Mouse (Mus musculus) erythroblast, adult 5-6 weeks (primary cell): Measurements from ENCODE around the gene Cbfb. TPM values are rescaled to one million over a fixed set of nuclear protein-coding genes. Genes with fewer than 3 reads are reported as not detected.
"Not testable (repeated sequence)": the region's sequence is repeated elsewhere in the genome, so short reads cannot be mapped to it uniquely, and the experiment has no call there.

ENCODE experiments used
- ATAC-seq: replicated peaks from 2 replicates; pipeline ENCODE4 v1.8.0; 2016; ENCODE audit warnings: moderate number of reproducible peaks, mild to moderate bottlenecking, moderate TSS enrichment, inconsistent platforms; ENCODE audit not compliant: poor library complexity, low FRiP score, severe bottlenecking
- total RNA-seq, 2 experiments: library from RNA; stranded (forward) in 1 of 2; stranded (reverse) in 1 of 2; fragments of 150-400 nt in 1 of 2; fragments of 200-764, 138-1000 nt in 1 of 2; gene quantifications; 2 replicates each; pipeline versions ENCODE4 v1.2.3 to v1.2.4; 2015 to 2017; ENCODE audit warnings: low replicate concordance in 2 of 2

Gene Cbfb
- total RNA-seq, 2 experiments from 2014 or later = 28.6 to 33.1 TPM

DNA sequence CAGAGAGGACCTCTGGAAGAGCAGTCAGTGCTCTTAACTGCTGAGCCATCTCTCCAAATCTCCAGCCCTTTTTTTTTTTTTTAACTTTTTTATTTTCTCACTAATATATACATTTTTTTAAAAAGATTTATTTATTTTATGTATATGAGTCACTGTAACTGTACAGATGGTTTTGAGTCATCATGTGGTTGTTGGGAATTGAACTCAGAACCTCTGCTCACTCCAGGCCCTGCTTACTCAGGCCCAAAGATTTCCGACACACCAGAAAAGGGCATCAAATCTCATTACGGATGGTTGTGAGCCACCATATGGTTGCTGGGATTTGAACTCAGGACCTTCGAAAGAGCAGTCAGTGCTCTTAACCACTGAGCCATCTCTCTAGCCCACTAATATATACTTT is 4.8 kb downstream of the Cbfb start:
- not testable (repeated sequence) for ATAC-seq

DNA sequence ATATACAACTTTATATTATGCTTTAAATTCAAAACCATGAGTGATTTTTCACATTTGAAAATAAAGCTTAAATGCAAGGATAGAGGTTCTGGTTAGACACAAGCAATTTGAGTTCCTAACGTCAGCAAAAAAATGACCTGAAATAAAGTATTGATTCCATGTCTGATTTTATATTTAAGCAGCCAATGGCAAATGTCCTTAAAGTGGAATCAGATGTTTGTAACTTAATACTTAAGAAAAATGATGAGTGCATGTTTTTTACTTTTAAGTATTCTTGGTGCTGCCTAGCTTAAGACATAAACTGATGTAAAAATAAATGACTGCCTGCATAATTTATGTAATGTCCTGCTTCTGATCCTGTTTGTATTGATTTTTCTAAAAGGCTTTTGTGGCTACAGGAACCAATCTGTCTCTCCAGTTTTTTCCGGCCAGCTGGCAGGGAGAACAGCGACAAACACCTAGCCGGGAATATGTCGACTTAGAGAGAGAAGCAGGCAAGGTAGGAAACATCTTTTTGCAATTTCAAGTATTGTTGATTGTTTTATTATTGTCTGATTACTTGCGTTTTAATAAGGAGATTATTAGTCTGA is 7.8 kb downstream of the Cbfb start:
- no peak for ATAC-seq

DNA sequence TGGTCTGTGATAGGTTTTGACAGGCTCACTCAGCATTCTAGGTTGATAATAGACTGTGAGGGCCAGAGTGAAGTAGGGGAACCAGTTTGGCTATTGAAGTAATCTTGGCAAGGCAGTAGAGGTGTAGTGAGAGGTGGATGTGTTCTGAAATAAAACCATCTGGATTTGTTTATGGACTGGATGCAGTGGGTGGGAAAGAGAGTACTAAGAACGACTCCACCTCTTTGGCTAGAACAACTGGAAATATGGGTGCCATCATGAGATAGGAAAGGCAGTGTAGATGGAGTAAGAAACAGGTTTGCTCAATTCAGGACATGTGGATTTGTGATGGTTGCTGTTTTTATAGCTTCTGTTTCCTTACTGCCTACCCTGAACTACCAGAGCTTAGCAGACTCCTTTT is 11.7 kb downstream of the Cbfb start:
- no peak for ATAC-seq

DNA sequence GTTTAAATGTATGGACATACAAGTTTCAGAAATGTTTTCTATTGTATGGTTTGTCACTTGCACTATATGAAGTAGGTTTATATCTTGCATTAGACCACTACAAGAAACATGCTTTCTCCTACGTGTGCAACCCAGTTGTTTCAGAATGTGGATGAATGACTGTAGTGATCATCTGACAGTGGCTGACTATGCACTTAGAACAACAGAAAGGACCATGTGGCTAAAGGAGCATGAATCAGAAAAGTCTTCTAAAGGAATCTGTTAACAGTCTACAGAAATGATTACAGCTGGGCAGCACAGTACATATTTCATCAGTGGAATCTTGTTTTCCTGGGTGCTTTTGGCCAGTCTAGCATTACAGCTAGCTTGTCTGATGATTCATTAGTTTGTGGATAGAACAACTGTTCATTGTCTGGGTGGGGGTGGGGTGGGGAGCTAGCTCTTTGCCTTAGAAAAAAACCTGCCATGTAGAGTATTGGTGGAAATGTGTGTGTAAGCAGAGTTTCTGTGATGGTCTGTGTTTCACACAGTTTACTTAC is 16.1 kb downstream of the Cbfb start:
- no peak for ATAC-seq

DNA sequence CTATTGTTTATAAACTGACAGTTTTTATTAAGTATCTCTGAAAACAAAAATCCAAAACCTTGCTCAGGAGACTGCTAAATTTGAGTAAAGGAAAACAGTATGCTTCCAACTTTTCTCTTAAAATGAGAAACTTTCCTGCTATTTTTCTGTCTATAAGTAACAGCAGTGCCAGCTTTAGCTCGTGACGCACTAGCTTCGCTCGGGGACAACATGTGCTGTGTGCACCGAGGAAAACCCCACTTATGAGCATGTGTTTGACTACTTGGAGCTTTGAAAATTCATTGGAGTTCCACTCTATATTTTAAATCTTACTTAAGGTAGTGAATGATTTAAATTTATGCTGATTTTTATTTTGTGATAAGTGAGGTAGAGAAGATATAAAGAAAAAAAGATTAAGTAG is 21.7 kb downstream of the Cbfb start:
- no peak for ATAC-seq

DNA sequence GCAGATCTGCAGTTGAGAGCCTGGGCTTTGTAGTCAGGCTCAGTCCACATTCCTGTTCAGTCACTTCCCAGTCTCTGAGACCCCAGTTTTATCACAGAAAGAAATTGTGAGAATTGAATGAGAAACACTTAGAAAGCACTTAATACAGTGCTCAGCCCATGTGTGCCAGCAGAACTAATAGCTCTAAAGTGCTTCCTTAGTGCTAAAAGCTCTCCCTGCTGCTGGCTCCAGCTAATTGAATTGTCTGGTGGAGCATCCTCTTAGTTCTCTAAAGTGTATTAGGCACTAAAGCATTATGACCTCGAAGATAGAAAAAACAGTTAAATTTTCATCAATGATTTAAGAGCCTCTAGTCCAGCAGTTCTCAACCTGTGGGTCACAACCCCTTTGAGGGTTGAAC is 35.3 kb downstream of the Cbfb start:
- ATAC-seq = no peak

DNA sequence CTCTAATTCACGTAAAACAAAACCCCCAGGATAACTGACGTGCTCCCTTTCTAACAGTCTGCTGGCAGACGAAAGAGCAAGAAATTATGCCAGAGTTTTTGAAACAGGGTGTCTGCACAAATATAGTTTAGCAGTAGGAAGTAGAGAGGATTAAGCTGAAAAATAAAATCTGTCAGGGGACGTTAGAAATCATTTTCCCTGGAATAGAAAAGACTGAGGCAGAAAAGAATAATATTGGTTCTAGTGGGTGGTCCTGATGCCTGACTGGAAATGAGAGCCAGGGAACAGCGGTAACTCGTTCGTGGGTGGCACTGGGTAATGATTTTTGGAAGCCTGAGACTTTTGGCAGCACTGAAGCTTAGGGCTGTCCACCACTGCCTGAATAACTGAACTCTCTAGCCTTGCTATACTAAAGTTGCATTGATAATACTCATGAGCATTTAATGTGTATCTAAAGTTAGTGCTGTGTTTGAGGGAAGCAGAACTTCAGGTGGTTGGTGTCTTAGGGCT is 36.3 kb downstream of the Cbfb start:
- ATAC-seq = no peak

DNA sequence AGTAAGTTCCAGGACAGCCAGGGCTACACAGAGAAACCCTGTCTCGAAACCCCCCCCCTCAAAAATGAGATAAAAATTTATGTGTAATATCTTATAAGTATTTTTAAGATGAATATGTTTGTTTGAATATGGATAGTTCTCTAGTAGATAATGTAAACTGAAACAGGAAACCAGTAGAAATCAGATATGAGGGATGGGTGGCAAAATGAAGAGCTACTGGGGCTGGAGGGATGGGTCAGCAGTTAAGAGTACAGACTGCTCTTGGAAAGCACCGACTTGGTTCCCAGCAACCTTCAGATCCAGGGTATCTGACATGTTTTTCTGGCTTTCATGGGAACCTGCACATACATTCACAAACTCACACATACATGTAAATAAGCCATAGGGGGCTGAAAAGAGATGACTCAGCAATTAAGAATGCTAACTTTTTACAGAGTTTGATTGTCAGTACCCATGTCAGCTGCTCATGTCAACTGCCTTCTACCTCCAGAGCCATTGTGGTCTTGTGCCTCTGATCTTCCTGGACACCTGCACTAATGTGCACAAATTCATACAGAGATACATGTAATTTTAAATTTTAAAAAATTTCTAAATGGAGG is 37.3 kb downstream of the Cbfb start:
- ATAC-seq = no peak

DNA sequence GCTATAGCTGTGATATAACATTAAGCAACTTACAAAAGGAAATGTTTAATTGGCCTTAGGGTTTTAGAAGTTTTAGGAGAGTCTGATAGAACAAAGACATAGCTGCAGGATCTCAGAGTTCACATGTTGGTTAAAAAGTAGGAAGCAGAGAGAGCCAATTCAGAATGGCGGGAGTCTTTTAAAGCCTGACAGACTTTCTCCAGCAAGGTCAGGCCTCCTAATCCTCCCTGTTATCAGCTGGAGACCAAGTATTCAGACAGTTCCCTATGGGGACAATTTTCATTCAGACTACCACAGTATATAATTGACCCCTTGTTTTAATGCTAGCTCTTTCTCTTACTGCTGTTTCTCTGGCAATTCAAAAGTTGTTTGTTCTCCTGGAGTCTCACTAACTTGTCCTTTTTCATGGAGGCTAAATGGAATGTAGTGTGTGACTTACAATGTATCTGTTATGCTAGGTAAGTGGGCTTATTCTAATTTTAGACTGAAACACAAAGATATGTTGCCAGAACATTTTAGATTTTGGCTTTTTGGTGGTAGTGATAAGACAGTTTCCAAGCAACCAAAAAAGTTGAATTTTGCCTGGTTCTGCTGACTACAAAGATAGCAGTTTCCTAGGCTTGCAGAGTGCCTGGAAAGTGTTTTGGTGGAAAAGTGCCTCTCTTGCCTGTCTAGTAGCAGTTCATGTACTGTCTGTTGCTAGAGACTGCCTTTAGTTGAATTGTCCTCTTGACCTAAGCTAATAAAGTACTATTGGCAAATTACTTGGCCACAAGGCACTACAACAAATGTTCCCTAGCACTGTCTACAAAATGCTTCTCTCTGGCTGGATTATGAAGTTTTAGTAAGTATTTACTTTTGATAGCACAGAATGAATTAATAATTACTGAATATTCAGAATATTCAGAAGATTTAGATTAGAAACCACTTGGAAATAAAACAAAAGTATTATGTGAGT is 39.0 kb downstream of the Cbfb start:
- ATAC-seq = no peak

DNA sequence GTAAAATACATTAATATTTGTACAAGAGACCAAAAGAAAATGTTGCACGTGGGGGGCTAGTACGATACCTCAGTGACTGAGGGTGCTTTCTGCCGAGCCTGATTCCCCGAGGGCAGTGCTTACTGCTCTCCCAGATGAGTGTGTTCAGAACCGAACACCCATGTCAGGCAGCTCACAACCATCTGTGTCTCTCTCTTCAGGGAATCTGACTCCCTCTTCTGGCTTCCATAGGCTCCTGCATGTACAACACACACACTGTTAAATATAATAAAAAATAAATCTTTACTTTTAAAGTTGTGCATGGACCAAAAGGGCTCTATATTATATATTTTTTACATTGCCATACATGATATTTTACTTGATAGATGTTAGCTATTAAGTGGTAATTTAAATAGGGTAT is 43.6 kb downstream of the Cbfb start:
- ATAC-seq = no peak

DNA sequence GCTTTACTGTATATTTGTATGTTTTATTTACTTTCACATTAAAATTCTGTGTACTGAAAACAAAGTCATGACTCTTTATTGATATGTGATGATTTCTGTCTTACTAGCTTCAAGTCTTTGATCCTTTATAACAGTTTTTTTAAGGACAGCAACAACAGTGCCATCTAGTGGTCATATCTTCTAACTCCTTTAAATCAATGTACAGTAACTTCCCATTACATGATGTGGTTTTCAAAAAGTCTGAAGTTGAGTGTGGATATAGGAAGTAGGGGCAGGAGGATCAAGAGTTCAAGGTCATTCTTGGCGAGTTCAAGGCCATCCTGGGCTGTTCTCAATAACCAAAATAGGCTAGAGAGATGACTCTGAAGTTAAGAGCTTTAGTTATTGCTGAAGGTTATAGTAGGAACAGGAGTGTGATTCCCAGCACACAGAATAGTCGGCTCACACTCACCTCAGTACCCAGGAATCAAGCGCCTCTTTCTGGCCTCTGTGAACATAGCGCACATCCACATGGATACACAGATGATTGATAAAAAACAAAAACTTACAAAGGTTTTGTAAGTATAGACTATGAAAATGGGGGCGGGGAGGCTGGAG is 47.5 kb downstream of the Cbfb start:
- peak; percentile 62 for ATAC-seq

DNA sequence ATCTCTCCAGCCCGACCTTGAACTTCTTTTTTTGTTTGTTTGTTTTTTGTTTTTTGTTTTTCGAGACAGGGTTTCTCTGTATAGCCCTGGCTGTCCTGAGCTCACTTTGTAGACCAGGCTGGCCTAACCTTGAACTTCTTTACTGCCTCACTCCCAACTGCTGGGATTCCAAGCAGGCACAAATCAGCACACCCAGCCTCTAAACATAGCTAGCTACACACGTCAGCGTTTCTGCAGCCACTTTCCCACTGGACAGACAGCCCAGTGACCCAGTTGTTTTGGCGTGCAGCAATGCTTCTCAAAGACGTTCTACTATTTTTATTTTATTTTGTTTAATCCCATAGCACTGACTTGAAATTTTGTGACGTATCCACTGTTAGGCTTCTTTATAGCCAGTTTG is 53.4 kb downstream of the Cbfb start:
- no peak for ATAC-seq

DNA sequence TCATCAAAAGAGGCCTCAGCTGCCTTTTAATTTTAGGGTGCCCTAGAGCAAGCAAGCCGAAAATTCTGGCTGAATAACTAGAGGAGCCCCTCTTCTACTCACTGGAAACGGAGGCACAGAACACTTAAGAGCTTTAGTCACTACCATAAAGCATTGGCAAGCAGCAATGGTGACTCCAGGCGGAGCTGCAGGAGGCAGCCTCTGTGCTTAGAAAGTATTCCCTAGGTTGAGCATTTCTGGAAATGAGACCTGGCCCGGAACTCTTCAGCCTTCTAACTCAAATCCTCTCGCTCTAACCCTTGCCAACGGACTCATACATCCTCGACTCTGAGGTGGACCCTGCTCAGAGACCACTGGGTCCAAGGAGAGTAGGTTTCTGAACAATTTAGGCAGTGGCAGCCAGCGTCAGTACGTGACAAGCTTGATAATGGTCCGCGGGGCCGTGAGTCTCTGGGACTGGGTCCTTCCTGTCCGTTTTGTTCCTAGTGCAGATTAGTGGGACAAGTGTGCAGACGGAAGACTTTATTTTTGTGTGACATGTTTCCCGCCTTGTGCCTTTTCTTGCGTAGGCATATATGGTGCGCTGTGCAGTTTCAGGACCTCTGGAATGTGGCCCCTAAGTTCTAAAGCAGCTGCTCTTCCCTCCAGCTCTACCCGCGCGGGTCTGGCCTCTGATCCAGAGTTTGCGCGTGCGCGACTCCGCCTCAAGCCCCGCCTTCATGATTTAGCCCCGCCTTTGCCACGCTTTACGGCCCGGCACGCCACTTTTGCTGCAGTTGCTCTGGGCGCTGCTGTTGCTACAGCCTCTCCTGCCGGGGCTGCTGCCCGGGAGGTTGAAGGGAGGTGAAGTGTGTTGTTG is 54.2 kb downstream of the Cbfb start, which contains the start of gene D230025D16Rik:
D230025D16Rik (plus strand) TSS at position 733 of the 859 bp plus-strand sequence.
- peak; percentile 94 for ATAC-seq

DNA sequence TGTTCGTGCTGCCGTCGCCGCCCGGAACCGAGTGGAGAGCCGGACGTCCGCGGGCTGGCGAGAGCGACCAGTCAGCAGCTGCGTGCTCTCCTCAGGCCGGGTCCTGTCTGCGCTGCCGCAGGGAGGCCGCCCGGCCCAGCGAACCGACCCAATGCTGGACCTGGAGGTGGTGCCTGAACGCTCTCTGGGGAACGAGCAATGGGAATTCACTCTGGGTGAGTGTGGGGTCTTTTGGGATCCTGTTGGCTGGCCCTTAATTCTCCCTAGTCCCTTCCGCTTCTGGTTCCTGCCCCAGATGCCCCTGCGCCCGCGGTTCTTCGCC is 54.8 kb downstream of the Cbfb start:
- ATAC-seq = peak; percentile 28

DNA sequence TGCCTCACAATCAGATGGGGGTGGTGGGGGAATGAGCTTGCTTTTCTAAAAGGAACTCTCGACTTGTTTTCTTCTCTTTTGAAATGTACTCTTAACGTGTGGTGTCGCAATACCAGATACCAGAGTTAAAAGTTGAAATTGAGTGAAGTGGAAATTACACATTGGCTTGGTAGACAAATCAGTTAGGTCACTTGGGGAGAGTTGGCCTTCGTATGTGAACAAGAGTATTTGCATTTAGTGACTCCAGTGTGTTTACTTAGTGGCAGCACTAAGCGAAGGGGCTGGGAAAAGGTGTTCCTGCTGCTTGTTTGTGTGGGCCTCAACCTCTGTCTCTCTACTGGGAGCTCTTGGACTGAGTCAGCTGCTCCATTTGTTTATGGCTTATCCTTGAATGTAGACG is 55.4 kb downstream of the Cbfb start:
- peak; percentile 6; the same call in 1 of the 2 replicates for ATAC-seq

DNA sequence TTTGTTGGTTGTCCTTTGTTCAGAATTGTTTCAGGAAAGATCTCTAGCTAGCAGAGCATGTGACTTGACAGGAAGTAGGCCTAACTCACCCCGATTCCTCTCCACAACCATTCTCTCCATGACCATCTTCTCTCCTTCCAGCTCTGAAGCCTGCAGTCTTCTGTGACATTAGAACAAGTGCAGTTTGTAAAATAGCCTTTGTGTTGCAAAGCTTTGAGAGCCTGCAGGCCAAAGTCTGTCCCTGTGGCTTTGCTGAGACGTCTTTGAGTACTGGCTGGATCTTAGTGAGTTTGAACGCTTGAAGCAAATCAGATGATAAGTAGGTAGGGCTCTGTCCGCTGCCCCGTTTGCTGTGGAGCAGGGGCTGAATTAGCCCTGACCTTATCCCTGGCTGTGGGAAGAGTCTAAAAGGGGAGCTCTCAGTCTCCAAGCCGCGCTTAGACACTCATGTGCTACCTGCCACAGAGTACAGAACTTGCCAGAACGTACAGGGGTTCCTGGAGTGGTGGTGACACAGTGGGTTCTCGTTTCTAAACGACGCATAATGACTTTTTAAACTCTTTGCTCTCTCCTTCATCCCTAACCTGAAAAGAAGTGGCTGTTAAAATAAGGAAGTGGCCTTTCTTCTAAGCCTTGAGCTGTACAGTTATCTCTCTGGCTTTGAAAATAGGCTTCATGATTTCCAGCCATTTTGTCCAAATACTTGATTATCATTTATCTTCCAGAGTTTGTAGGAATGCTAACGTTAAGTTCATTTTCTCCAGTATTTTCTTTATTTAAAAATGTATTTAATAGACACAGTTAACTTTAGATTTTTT is 61.2 kb downstream of the Cbfb start:
- ATAC-seq = no peak

DNA sequence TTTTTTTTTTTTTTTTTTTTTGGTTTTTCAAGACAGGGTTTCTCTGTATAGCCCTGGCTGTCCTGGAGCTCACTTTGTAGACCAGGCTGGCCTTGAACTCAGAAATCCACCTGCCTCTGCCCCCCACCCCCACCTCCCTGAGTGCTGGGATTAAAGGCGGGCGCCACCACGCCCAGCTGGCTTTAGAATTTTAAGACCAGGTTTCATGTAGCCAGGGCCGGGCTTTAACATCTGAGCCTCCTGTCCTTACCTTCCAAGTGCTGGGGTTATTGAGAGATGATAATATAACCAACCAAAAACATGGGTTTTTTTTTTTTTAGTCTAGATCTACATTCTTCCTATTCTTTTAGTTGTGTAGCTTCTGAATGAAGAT is 61.8 kb downstream of the Cbfb start:
- not testable (repeated sequence) for ATAC-seq

DNA sequence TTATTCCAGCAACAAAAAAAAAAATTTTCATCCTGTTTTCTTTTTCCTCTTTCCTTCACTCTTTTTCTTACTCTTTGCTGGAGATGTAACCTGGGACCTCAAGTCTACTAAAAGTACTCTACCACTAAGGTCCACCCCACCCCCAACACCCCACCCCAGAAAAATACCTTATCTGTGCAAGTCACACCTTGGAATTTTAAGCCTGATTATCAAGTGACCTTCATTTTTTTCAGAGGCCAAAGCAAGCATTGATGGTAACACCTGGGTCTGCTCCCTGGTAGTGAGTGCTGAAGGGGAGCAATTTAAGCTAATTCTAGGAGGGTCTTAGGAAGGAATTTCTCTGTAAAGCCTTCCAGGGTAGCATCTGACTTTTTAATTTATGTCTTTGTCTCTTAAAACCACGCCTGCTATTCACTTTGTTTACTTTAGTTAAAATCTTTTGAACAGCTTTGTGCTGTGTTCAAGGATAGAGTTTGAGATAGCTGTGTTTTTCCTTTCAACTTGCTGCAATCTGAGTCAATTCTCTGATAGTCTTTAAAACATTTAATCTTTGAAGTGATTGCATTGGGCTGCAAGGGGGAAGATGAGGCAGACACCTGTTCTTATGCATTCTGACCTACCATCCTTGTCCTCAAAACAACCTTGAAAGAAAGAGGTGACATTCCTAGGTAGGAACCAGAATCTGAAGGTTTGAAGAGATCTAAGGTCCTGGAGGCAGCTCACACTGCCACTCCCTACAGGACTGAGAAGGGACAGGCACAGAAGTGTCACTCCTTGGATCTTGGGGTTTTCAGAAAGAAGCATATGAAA is 62.9 kb downstream of the Cbfb start:
- no peak for ATAC-seq
